Mouse (Mus musculus) heart, adult 2 months (tissue): ENCODE measurements around the gene Sh3bp1. TPM values are rescaled to one million over a fixed set of nuclear protein-coding genes. Genes with fewer than 3 reads are reported as not detected.

Experiments
- DNase-seq, 2 experiments: peaks; one replicate each; pipeline ENCODE4 v3.0.0; 2021
- H3K27ac ChIP-seq: fragments of 200-600 bp; 2 replicates; pipeline ENCODE4 v1.8.1; 2022
- H3K27me3 ChIP-seq: fragments of 200-500 bp; 2 replicates; pipeline ENCODE4 v1.6.1; 2012; ENCODE audit warnings: mild to moderate bottlenecking, low read length, inconsistent platforms, mixed read lengths; ENCODE audit not compliant: control insufficient read depth, insufficient read depth
- H3K36me3 ChIP-seq: fragments of 200-500 bp; 2 replicates; pipeline ENCODE4 v1.6.1; 2012; ENCODE audit warnings: low read length, inconsistent platforms; ENCODE audit not compliant: control insufficient read depth, insufficient read depth
- H3K4me1 ChIP-seq: fragments of 200-500 bp; 2 replicates; pipeline ENCODE4 v1.6.1; 2011; ENCODE audit warnings: low read length; ENCODE audit not compliant: control insufficient read depth, insufficient read depth
- H3K4me3 ChIP-seq: fragments of 200-600 bp; 2 replicates; pipeline ENCODE4 v1.8.1; 2022
- H3K79me2 ChIP-seq: fragments of 200-500 bp; replicated peaks from 2 replicates; pipeline ENCODE4 v1.6.1; 2012; ENCODE audit warnings: mild to moderate bottlenecking, inconsistent platforms, low read length, moderate library complexity, mixed read lengths; ENCODE audit not compliant: control insufficient read depth, insufficient read depth
- H3K9ac ChIP-seq: fragments of 200-500 bp; 2 replicates; pipeline ENCODE4 v1.6.1; 2012; ENCODE audit warnings: low read depth, mild to moderate bottlenecking, control low read depth, inconsistent platforms, low read length, mixed read lengths
- CTCF ChIP-seq: fragments of 200-600 bp; IDR thresholded peaks from 2 replicates; pipeline ENCODE4 v1.8.1; 2022; ENCODE audit warnings: antibody characterized with exemption, mild to moderate bottlenecking, moderate library complexity
- EP300 ChIP-seq: fragments of 200-500 bp; IDR thresholded peaks from 2 replicates; pipeline ENCODE4 v1.6.1; 2011; ENCODE audit warnings: low read depth, low read length, control low read depth; ENCODE audit not compliant: insufficient read depth
- POLR2A ChIP-seq: fragments of 200-500 bp; IDR thresholded peaks from 2 replicates; pipeline ENCODE4 v1.6.1; 2011; ENCODE audit warnings: mild to moderate bottlenecking, low read depth, low read length, control low read depth; ENCODE audit not compliant: insufficient read depth
- WGBS: fragments of 180-500 bp; shearing (Covaris S2); methylation state at CpG from one replicate; pipeline ENCODE4 v1.1.7; 2018; 5-methylcytosine and 5-hydroxymethylcytosine counted together
- intact Hi-C: fragments of 180-260 bp; cut with DNase I; formaldehyde crosslinking; loops from one replicate; pipeline ENCODE4 v1.15.1; 2025
- polyA plus RNA-seq: library from polyadenylated mRNA; depleted of rRNA; stranded (reverse); fragments of >200 nt; gene quantifications from 2 replicates; pipeline ENCODE4 v1.2.3, GENCODE M21; 2012
- total RNA-seq, 2 experiments: library from RNA; stranded (reverse); gene quantifications; 2 replicates each; pipeline ENCODE4 v1.2.3; 2021

Gene Sh3bp1
- total and polyA plus RNA-seq, 3 experiments, result 2.6 to 19.2 (median 3.3) TPM

DNA sequence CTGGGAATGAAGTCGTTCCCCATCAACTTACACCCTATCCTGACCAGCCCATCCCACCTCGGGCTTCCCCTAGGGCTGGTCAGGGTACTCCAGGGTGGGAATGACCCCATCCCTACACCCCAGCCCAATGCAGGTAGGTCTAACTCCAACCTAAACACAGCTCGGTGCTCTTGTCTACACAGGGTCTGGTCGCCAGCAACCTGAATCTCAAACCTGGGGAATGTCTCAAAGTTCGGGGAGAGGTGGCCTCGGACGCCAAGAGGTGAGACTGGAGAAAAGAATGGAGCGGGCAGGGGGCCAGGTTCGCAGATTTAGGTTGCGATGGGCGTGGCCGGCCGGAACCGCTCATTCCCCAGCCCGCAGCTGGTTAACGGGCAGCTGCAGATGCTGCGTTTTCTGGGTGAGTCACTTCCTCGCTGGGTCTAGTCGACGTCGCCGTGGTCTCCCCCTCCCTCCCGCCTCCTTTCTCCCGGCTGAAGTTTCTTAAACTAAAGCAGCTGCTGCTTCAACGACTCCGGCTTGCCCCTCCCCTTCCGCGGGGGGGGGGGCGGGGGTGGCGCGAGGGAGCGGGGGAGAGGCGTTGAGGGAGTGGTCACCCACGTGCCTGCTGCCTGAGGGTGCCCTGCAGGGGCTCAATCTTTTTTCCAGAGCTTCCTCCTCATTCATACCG lies 28.4 kb downstream of the Sh3bp1 start:
- Histone ChIP-seq H3K4me3 (peak overlapping the region; percentile 52), H3K4me1 (peaks cover 17% of the 10 kb centered on the region), H3K9ac (peak overlapping the region; percentile 42), H3K79me2 (no peaks in the 10 kb centered on the region), H3K27me3 (no peaks in the 10 kb centered on the region), H3K27ac (peak overlapping the region; percentile 97), H3K36me3 (no peaks in the 10 kb centered on the region)
- intact Hi-C loops, result no loop called here
- under 1% methylated on average over 33 of the region's 35 CpGs for WGBS
- TF ChIP-seq POLR2A, result peak; percentile 70
- 0 out of 2 replicates have a peak, but pooled peaks have one; percentile 32 for TF ChIP-seq EP300
- TF ChIP-seq CTCF, result no peak
- DNase-seq, result peak; percentile 75 to 87

DNA sequence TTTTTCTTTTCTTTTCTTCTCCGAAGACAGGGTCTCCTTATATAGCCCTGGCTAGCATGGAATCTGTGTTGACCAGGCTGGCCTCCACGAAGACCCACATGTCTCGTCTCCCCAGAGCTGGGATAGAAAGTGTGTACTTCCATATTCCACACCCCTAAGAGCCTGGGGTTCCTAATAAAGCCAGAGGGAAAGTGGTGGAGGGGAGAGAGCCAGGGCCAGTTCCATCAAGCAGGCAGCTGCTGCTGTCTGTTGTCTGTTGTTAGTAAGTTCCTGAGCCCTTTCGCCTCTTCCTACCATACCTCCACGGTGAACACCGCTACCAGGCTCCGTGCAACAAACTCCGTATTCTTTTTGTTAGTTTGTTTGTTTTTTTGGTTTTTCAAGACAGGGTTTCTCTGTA lies 29.0 kb downstream of the Sh3bp1 start:
- Histone ChIP-seq H3K36me3 (no peaks in the 10 kb centered on the region), H3K9ac (no peak overlapping the region), H3K79me2 (no peaks in the 10 kb centered on the region), H3K4me1 (peaks cover 17% of the 10 kb centered on the region), H3K27me3 (no peaks in the 10 kb centered on the region), H3K27ac (peak overlapping the region; percentile 47; the same call in 1 of the 2 replicates), H3K4me3 (0 out of 2 replicates have a peak overlapping the region, but pooled peaks have one; percentile 1)
- 47% methylated on average over 8 of the region's 8 CpGs for WGBS
- TF ChIP-seq EP300, result no peak
- no peak for DNase-seq
- intact Hi-C loops, result no loop called here

GRCm38 (mm10) chr15:78930192-78930706 lies 30.7 kb downstream of the Sh3bp1 start:
- no peak for DNase-seq
- H3K9ac ChIP-seq, result no peak overlapping the region
- no peaks in the 10 kb centered on the region for H3K36me3 ChIP-seq
- H3K27me3 ChIP-seq, result no peaks in the 10 kb centered on the region
- no peak overlapping the region for H3K27ac ChIP-seq
- H3K4me3 ChIP-seq, result no peak overlapping the region
- TF ChIP-seq EP300 (no peak), CTCF (no peak), POLR2A (no peak)
- 86% methylated on average over 6 of the region's 6 CpGs for WGBS
- peaks cover 15% of the 10 kb centered on the region for H3K4me1 ChIP-seq
- intact Hi-C loops, result no loop called here
- H3K79me2 ChIP-seq, result no peaks in the 10 kb centered on the region

GRCm38 (mm10) chr15:78930801-78931426 lies 31.3 kb downstream of the Sh3bp1 start:
- H3K36me3 ChIP-seq, result no peaks in the 10 kb centered on the region
- H3K4me3 ChIP-seq, result no peak overlapping the region
- no peak overlapping the region for H3K27ac ChIP-seq
- no peak for TF ChIP-seq CTCF
- TF ChIP-seq POLR2A, result no peak
- no peak for TF ChIP-seq EP300
- H3K9ac ChIP-seq, result no peak overlapping the region
- intact Hi-C loops, result loop anchor here (1.0 kb wide), 1 partner anchor 16 kb away; no protein-coding TSS in a partner anchor
- no peak for DNase-seq
- H3K79me2 ChIP-seq, result no peaks in the 10 kb centered on the region
- peaks cover 11% of the 10 kb centered on the region for H3K4me1 ChIP-seq
- no peaks in the 10 kb centered on the region for H3K27me3 ChIP-seq
- WGBS, result 85% methylated on average over 7 of the region's 7 CpGs

GRCm38 (mm10) chr15:78931577-78931976 lies 32.0 kb downstream of the Sh3bp1 start:
- intact Hi-C loops, result loop anchor here (1.0 kb wide), 1 partner anchor 16 kb away; no protein-coding TSS in a partner anchor
- no peak overlapping the region for H3K9ac ChIP-seq
- H3K36me3 ChIP-seq, result no peaks in the 10 kb centered on the region
- H3K79me2 ChIP-seq, result no peaks in the 10 kb centered on the region
- H3K4me3 ChIP-seq, result no peak overlapping the region
- 5% methylated on average over 3 of the region's 3 CpGs for WGBS
- peaks cover 9% of the 10 kb centered on the region for H3K4me1 ChIP-seq
- H3K27me3 ChIP-seq, result no peaks in the 10 kb centered on the region
- DNase-seq, result peak; percentile 63 to 66
- TF ChIP-seq EP300 (0 out of 2 replicates have a peak, but pooled peaks have one; percentile 46), POLR2A (no peak), CTCF (peak; percentile 89)
- H3K27ac ChIP-seq, result no peak overlapping the region

DNA sequence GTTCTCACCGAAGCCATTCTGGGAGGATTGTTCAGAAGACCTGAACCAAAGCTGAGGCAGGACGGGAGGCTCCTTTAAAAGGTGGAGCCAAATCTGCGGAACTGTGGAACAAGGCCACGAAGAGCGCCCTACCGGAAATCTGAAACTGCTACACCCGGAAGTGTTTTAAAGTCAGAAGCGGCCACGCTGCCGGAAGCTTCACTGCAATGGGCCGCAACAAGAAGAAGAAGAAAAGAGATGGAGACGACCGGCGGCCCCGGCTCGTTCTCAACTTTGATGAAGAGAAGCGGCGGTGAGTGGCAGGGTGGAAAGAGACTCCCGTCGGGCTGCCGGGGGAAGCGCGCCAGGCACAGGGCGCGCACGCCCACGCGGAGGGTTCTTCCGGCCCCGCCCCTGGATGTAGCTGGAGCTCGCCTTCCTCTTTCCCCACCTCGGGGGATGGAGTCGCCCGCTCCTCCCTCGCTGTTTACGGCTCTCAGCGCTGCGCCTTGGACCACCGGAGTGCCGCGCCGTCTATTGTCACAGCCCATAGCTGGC lies 35.3 kb downstream of the Sh3bp1 start, which contains the start of gene Nol12:
TSS of gene Nol12 (plus strand) at position 150 of the 537 bp plus-strand sequence.
- Histone ChIP-seq H3K4me3 (peak within 1 kb of the TSS; percentile 70), H3K27ac (peak within 1 kb of the TSS; percentile 85), H3K27me3 (no peaks in the 10 kb centered on the region), H3K36me3 (no peaks in the 10 kb centered on the region), H3K9ac (peak within 1 kb of the TSS; percentile 82), H3K4me1 (peaks cover 3% of the 10 kb centered on the region), H3K79me2 (no peaks in the 10 kb centered on the region)
- peak; percentile 87 for DNase-seq
- TF ChIP-seq POLR2A, result peak; percentile 83
- peak; percentile 44 for TF ChIP-seq CTCF
- TF ChIP-seq EP300, result 0 out of 2 replicates have a peak, but pooled peaks have one; percentile 25
- intact Hi-C loops, result no loop called here
- under 1% methylated on average over 42 of the region's 42 CpGs for WGBS
